Mouse (Mus musculus) heart, adult 2 months (tissue): ENCODE measurements around the gene Iqsec1. TPM values are rescaled to one million over a fixed set of nuclear protein-coding genes. Genes with fewer than 3 reads are reported as not detected.

Experiments used
- DNase-seq, 2 experiments: peaks; one replicate each; pipeline ENCODE4 v3.0.0; 2021
- H3K27ac ChIP-seq: fragments of 200-600 bp; 2 replicates; pipeline ENCODE4 v1.8.1; 2022
- H3K27me3 ChIP-seq: fragments of 200-500 bp; 2 replicates; pipeline ENCODE4 v1.6.1; 2012; ENCODE audit warnings: mild to moderate bottlenecking, low read length, inconsistent platforms, mixed read lengths; ENCODE audit not compliant: control insufficient read depth, insufficient read depth
- H3K36me3 ChIP-seq: fragments of 200-500 bp; 2 replicates; pipeline ENCODE4 v1.6.1; 2012; ENCODE audit warnings: low read length, inconsistent platforms; ENCODE audit not compliant: control insufficient read depth, insufficient read depth
- H3K4me1 ChIP-seq: fragments of 200-500 bp; 2 replicates; pipeline ENCODE4 v1.6.1; 2011; ENCODE audit warnings: low read length; ENCODE audit not compliant: control insufficient read depth, insufficient read depth
- H3K4me3 ChIP-seq: fragments of 200-600 bp; 2 replicates; pipeline ENCODE4 v1.8.1; 2022
- H3K79me2 ChIP-seq: fragments of 200-500 bp; replicated peaks from 2 replicates; pipeline ENCODE4 v1.6.1; 2012; ENCODE audit warnings: mild to moderate bottlenecking, inconsistent platforms, low read length, moderate library complexity, mixed read lengths; ENCODE audit not compliant: control insufficient read depth, insufficient read depth
- H3K9ac ChIP-seq: fragments of 200-500 bp; 2 replicates; pipeline ENCODE4 v1.6.1; 2012; ENCODE audit warnings: low read depth, mild to moderate bottlenecking, control low read depth, inconsistent platforms, low read length, mixed read lengths
- CTCF ChIP-seq: fragments of 200-600 bp; IDR thresholded peaks from 2 replicates; pipeline ENCODE4 v1.8.1; 2022; ENCODE audit warnings: antibody characterized with exemption, mild to moderate bottlenecking, moderate library complexity
- EP300 ChIP-seq: fragments of 200-500 bp; IDR thresholded peaks from 2 replicates; pipeline ENCODE4 v1.6.1; 2011; ENCODE audit warnings: low read depth, low read length, control low read depth; ENCODE audit not compliant: insufficient read depth
- POLR2A ChIP-seq: fragments of 200-500 bp; IDR thresholded peaks from 2 replicates; pipeline ENCODE4 v1.6.1; 2011; ENCODE audit warnings: mild to moderate bottlenecking, low read depth, low read length, control low read depth; ENCODE audit not compliant: insufficient read depth
- WGBS: fragments of 180-500 bp; shearing (Covaris S2); methylation state at CpG from one replicate; pipeline ENCODE4 v1.1.7; 2018; 5-methylcytosine and 5-hydroxymethylcytosine counted together
- intact Hi-C: fragments of 180-260 bp; cut with DNase I; formaldehyde crosslinking; loops from one replicate; pipeline ENCODE4 v1.15.1; 2025
- polyA plus RNA-seq: library from polyadenylated mRNA; depleted of rRNA; stranded (reverse); fragments of >200 nt; gene quantifications from 2 replicates; pipeline ENCODE4 v1.2.3, GENCODE M21; 2012
- total RNA-seq, 2 experiments: library from RNA; stranded (reverse); gene quantifications; 2 replicates each; pipeline ENCODE4 v1.2.3; 2021

The Iqsec1 gene
- total and polyA plus RNA-seq, 3 experiments: 100 to 147 (median 146) TPM

GRCm38 (mm10) chr6:90718477-90718876 lies 270.0 kb downstream of the Iqsec1 start:
- H3K4me1 ChIP-seq: peaks cover 30% of the 10 kb centered on the region
- 0 out of 2 replicates have a peak, but pooled peaks have one; percentile 15 for TF ChIP-seq EP300
- no peak for TF ChIP-seq CTCF
- no peak for TF ChIP-seq POLR2A
- H3K27ac ChIP-seq: peak overlapping the region; percentile 24
- H3K36me3 ChIP-seq: peaks cover 9% of the 10 kb centered on the region; the same call in 1 of the 2 replicates
- intact Hi-C loops: no loop called here
- 57% methylated on average over 3 of the region's 3 CpGs for WGBS
- H3K9ac ChIP-seq: no peak overlapping the region
- peak in 1 of 2 experiments; percentile 60 for DNase-seq
- H3K27me3 ChIP-seq: no peaks in the 10 kb centered on the region
- no peak overlapping the region for H3K4me3 ChIP-seq
- H3K79me2 ChIP-seq: no peaks in the 10 kb centered on the region; the same call in 1 of the 2 replicates

GRCm38 (mm10) chr6:90717711-90718110 lies 270.8 kb downstream of the Iqsec1 start:
- H3K79me2 ChIP-seq: no peaks in the 10 kb centered on the region; the same call in 1 of the 2 replicates
- H3K27me3 ChIP-seq: no peaks in the 10 kb centered on the region
- WGBS: 0% methylated on average over 1 of the region's 1 CpGs
- intact Hi-C loops: no loop called here
- H3K4me1 ChIP-seq: peaks cover 36% of the 10 kb centered on the region
- no peak overlapping the region for H3K27ac ChIP-seq
- peaks cover 11% of the 10 kb centered on the region for H3K36me3 ChIP-seq
- no peak overlapping the region for H3K9ac ChIP-seq
- no peak overlapping the region for H3K4me3 ChIP-seq
- TF ChIP-seq EP300: 0 out of 2 replicates have a peak, but pooled peaks have one; percentile 43
- TF ChIP-seq POLR2A: no peak
- no peak for TF ChIP-seq CTCF
- peak; percentile 74 to 81 for DNase-seq

- Histone ChIP-seq H3K27me3 (no peaks in the 10 kb centered on the region), H3K27ac (peak overlapping the region; percentile 89), H3K79me2 (peaks cover 2% of the 10 kb centered on the region; the same call in 1 of the 2 replicates), H3K36me3 (peaks cover 11% of the 10 kb centered on the region), H3K9ac (no peak overlapping the region), H3K4me1 (peaks cover 44% of the 10 kb centered on the region), H3K4me3 (peak overlapping the region; percentile 64)
- no peak for DNase-seq
- intact Hi-C loops: no loop called here
- 66% methylated on average over 4 of the region's 4 CpGs for WGBS
- TF ChIP-seq EP300 (0 out of 2 replicates have a peak, but pooled peaks have one; percentile 2), CTCF (no peak), POLR2A (no peak)
Observed at GRCm38 (mm10) chr6:90716853-90717252, 271.6 kb downstream of the Iqsec1 start.

GRCm38 (mm10) chr6:90716066-90716704 lies 272.3 kb downstream of the Iqsec1 start:
- under 1% methylated on average over 49 of the region's 49 CpGs for WGBS
- Histone ChIP-seq H3K4me1 (peaks cover 44% of the 10 kb centered on the region), H3K27me3 (no peaks in the 10 kb centered on the region), H3K27ac (peak overlapping the region; percentile 89), H3K79me2 (peaks cover 2% of the 10 kb centered on the region; the same call in 1 of the 2 replicates), H3K36me3 (peaks cover 12% of the 10 kb centered on the region), H3K9ac (peak overlapping the region; percentile 85), H3K4me3 (peak overlapping the region; percentile 64)
- intact Hi-C loops: no loop called here
- TF ChIP-seq CTCF: no peak
- TF ChIP-seq POLR2A: peak; percentile 66
- TF ChIP-seq EP300: 0 out of 2 replicates have a peak, but pooled peaks have one; percentile 5
- DNase-seq: peak; percentile 88 to 89

GRCm38 (mm10) chr6:90715245-90715905 lies 273.1 kb downstream of the Iqsec1 start:
- Histone ChIP-seq H3K4me1 (peaks cover 45% of the 10 kb centered on the region), H3K27me3 (no peaks in the 10 kb centered on the region), H3K27ac (peak overlapping the region; percentile 89), H3K36me3 (peaks cover 15% of the 10 kb centered on the region), H3K4me3 (peak overlapping the region; percentile 64), H3K79me2 (peaks cover 4% of the 10 kb centered on the region), H3K9ac (peak overlapping the region; percentile 85)
- 40% methylated on average over 4 of the region's 4 CpGs for whole genome bisulfite sequencing
- intact Hi-C loops: no loop called here
- TF ChIP-seq POLR2A (no peak), EP300 (no peak), CTCF (no peak)
- no peak for DNase-seq

- intact Hi-C loops: no loop called here
- no peak overlapping the region for H3K9ac ChIP-seq
- H3K27ac ChIP-seq: peak overlapping the region; percentile 47
- 60% methylated on average over 3 of the region's 3 CpGs for WGBS
- H3K4me3 ChIP-seq: no peak overlapping the region
- H3K79me2 ChIP-seq: peaks cover 9% of the 10 kb centered on the region
- DNase-seq: no peak
- H3K4me1 ChIP-seq: peaks cover 53% of the 10 kb centered on the region
- H3K27me3 ChIP-seq: no peaks in the 10 kb centered on the region
- H3K36me3 ChIP-seq: peaks cover 15% of the 10 kb centered on the region
- no peak for TF ChIP-seq EP300
- TF ChIP-seq POLR2A: no peak
- TF ChIP-seq CTCF: no peak
Observed at GRCm38 (mm10) chr6:90713650-90714049, 274.8 kb downstream of the Iqsec1 start.
